Mouse (Mus musculus): ENCODE results near the gene Anapc4. TPM values are rescaled to one million over a fixed set of nuclear protein-coding genes. Genes with fewer than 3 reads are reported as not detected.
A peak's percentile ranks its signal among the peaks of the same experiment; 100 is the strongest.

Gene Anapc4
- polyA plus RNA-seq, 1 experiment = 67.2 TPM

DNA sequence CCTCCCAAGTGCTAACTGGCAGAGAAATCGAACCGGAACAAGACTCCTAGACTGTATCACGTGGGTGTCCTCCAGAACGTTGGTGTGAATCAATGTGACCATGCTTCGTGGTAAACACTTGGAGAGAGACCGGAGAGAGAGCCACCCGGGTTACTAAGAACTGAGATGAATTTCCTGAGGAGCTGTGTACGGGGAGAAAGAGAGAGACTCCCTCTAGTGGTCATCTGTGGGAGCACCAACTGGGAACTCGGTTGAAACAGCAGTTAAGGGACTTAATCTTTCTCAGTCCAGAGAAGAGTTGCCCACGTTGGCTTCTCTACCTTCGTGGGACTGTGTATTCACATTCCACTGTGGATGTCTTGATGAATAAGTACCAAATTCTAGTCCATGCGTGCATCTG, 53.3 kb downstream of the Anapc4 start:
- Histone ChIP-seq H3K9ac (ENCODE audit: low read depth, poor library complexity, severe bottlenecking) (no peak overlapping the region), H3K36me3 (ENCODE audit: control insufficient read depth, insufficient read depth, low read length, poor library complexity, severe bottlenecking) (no peaks in the 10 kb centered on the region), H3K27me3 (ENCODE audit: control insufficient read depth, insufficient read depth, low read length, poor library complexity, severe bottlenecking) (no peaks in the 10 kb centered on the region), H3K4me1 (ENCODE audit: control insufficient read depth, insufficient read depth, low read length) (no peaks in the 10 kb centered on the region), H3K4me3 (ENCODE audit: low read depth, low read length) (no peak overlapping the region), H3K27ac (ENCODE audit: insufficient read depth, low read length) (no peak overlapping the region), H3K9me3 (replicated peaks; ENCODE audit: control insufficient read depth, insufficient read depth, low read length, poor library complexity, severe bottlenecking) (no peaks in the 10 kb centered on the region)
- TF ChIP-seq CTCF (IDR thresholded peaks at IDR 0.05; ENCODE audit: low read depth, low read length) (peak; percentile 37), POLR2A (IDR thresholded peaks at IDR 0.05; ENCODE audit: insufficient read depth, low read length) (no peak)

DNA sequence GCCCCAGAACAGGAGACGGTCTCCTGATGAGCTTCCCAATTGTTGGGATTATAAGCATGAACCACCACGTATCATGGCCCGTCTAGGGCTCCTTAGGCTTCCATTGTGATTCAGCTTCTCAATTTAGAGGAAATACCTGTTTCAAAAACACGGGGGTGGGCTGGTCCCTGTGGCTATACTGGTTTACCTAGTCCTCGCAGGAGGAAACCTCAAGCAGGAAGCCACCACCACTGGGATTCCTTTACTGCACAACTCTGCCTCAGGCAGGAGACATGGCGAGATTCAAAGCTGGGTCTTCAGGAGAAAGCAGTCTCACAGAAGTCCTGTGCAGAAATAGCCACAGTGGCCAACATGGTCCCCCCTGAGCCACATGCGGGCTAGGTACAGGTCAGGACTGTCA, 56.1 kb downstream of the Anapc4 start:
- TF ChIP-seq EP300 (IDR thresholded peaks at IDR 0.05; ENCODE audit: insufficient read depth, low read depth, low read length) (no peak), POLR2A (IDR thresholded peaks at IDR 0.05; ENCODE audit: insufficient read depth, low read length) (no peak), CTCF (IDR thresholded peaks at IDR 0.05; ENCODE audit: low read depth, low read length) (no peak)
- H3K4me3 ChIP-seq (ENCODE audit: low read depth, low read length) = no peak overlapping the region
- no peaks in the 10 kb centered on the region for H3K27me3 ChIP-seq (ENCODE audit: control insufficient read depth, insufficient read depth, low read length, poor library complexity, severe bottlenecking)
- H3K27ac ChIP-seq (ENCODE audit: insufficient read depth, low read length) = no peak overlapping the region
- no peaks in the 10 kb centered on the region; the same call in 1 of the 2 replicates for H3K9me3 ChIP-seq (replicated peaks; ENCODE audit: control insufficient read depth, insufficient read depth, low read length, poor library complexity, severe bottlenecking)
- no peak overlapping the region for H3K9ac ChIP-seq (ENCODE audit: low read depth, poor library complexity, severe bottlenecking)
- no peaks in the 10 kb centered on the region for H3K4me1 ChIP-seq (ENCODE audit: control insufficient read depth, insufficient read depth, low read length)
- no peaks in the 10 kb centered on the region for H3K36me3 ChIP-seq (ENCODE audit: control insufficient read depth, insufficient read depth, low read length, poor library complexity, severe bottlenecking)

DNA sequence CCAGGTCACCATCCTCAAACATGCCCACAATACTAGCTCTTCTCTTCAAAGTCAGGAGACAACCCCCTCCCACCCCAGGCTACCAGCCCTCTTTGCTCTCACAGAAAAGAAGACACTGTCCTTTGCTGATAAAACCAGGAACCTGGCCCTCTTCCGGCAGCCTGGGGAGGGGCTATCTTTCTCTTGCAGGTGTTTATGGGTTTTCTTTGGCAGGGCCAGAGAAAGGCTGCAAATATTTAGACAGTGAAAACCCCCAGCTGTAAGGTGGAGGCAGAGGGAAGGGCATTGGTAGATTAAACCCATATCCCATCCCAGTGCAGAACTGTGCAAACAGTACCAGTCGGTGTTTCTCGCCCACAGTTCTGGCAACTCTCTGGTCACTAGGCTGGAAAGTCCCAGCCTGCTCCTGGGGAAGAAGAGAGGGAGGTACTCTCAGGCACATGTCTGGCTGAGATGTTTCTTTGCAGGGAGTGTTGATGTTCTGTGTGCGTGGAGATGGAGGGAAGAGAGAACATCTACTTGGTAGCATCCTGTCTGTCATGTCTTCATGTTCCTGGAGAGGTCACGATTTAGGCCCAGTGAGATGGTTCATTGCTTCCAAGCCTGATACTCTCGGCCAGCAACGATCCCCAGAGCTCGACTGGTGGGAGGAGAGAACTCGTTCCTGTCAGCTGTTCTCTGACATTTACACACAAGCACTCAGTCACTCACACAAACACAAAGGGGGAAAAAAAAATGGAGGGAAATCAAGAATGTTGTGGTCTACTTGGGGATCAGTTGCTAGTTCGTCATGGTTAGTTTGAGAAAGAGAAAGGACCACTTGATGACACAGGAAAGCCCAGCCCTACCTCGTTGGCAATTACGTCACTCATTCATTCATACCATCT, 58.4 kb downstream of the Anapc4 start:
- H3K9ac ChIP-seq (ENCODE audit: low read depth, poor library complexity, severe bottlenecking) = no peak overlapping the region
- no peaks in the 10 kb centered on the region for H3K36me3 ChIP-seq (ENCODE audit: control insufficient read depth, insufficient read depth, low read length, poor library complexity, severe bottlenecking)
- TF ChIP-seq POLR2A (IDR thresholded peaks at IDR 0.05; ENCODE audit: insufficient read depth, low read length) (no peak), CTCF (IDR thresholded peaks at IDR 0.05; ENCODE audit: low read depth, low read length) (no peak), EP300 (IDR thresholded peaks at IDR 0.05; ENCODE audit: insufficient read depth, low read depth, low read length) (no peak)
- no peak overlapping the region for H3K4me3 ChIP-seq (ENCODE audit: low read depth, low read length)
- no peaks in the 10 kb centered on the region for H3K4me1 ChIP-seq (ENCODE audit: control insufficient read depth, insufficient read depth, low read length)
- H3K27me3 ChIP-seq (ENCODE audit: control insufficient read depth, insufficient read depth, low read length, poor library complexity, severe bottlenecking) = no peaks in the 10 kb centered on the region
- no peak overlapping the region for H3K27ac ChIP-seq (ENCODE audit: insufficient read depth, low read length)
- no peaks in the 10 kb centered on the region; the same call in 1 of the 2 replicates for H3K9me3 ChIP-seq (replicated peaks; ENCODE audit: control insufficient read depth, insufficient read depth, low read length, poor library complexity, severe bottlenecking)

DNA sequence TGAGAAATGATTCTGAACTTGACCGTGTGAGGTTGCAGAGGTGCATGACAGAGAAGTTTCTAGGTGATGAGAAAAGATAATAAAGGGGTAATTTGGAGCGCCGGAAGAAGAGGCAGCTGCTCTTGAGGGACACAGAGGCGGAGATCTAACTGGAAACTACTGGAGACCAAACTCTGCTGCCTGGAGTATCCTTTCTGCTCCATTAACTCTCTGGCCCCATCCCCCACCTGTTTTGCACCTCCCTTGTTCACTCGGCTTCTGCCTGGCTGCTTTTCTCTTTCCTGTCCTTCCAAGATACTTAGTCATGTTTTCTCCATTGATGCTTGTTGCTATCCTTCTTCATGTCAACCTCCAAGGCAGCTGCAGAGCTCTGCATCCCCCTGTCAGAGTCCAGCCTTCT, 60.1 kb downstream of the Anapc4 start:
- no peaks in the 10 kb centered on the region for H3K36me3 ChIP-seq (ENCODE audit: control insufficient read depth, insufficient read depth, low read length, poor library complexity, severe bottlenecking)
- H3K27me3 ChIP-seq (ENCODE audit: control insufficient read depth, insufficient read depth, low read length, poor library complexity, severe bottlenecking) = no peaks in the 10 kb centered on the region
- H3K4me1 ChIP-seq (ENCODE audit: control insufficient read depth, insufficient read depth, low read length) = no peaks in the 10 kb centered on the region
- no peak overlapping the region for H3K9ac ChIP-seq (ENCODE audit: low read depth, poor library complexity, severe bottlenecking)
- no peak overlapping the region for H3K4me3 ChIP-seq (ENCODE audit: low read depth, low read length)
- TF ChIP-seq EP300 (IDR thresholded peaks at IDR 0.05; ENCODE audit: insufficient read depth, low read depth, low read length) (no peak), CTCF (IDR thresholded peaks at IDR 0.05; ENCODE audit: low read depth, low read length) (no peak), POLR2A (IDR thresholded peaks at IDR 0.05; ENCODE audit: insufficient read depth, low read length) (no peak)
- H3K9me3 ChIP-seq (replicated peaks; ENCODE audit: control insufficient read depth, insufficient read depth, low read length, poor library complexity, severe bottlenecking) = no peaks in the 10 kb centered on the region; the same call in 1 of the 2 replicates
- H3K27ac ChIP-seq (ENCODE audit: insufficient read depth, low read length) = no peak overlapping the region

DNA sequence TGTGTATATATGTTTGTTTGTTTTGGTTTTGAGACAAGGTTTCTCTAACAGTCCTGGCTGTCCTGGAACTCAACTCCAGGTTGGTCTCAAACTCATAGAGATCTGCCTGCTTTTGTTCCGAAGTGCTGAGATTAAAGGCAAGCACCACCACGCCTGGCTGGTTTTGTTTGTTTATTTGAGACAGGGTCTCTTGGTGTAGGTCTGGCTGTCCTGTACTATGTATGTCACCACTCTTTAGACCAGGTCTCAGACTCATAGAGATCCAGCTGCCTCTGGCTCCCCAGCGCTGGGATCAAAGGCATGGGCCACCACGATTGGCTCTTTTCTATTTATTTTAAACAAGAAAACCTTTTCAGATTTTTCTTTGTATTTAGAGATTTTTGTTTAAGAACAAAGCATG, 70.4 kb downstream of the Anapc4 start:
- Histone ChIP-seq H3K4me3 (ENCODE audit: low read depth, low read length) (no peak overlapping the region), H3K9me3 (replicated peaks; ENCODE audit: control insufficient read depth, insufficient read depth, low read length, poor library complexity, severe bottlenecking) (0 out of 2 replicates have a peak, but pooled peaks cover 2% of the 10 kb centered on the region), H3K9ac (ENCODE audit: low read depth, poor library complexity, severe bottlenecking) (no peak overlapping the region), H3K27me3 (ENCODE audit: control insufficient read depth, insufficient read depth, low read length, poor library complexity, severe bottlenecking) (no peaks in the 10 kb centered on the region), H3K27ac (ENCODE audit: insufficient read depth, low read length) (no peak overlapping the region), H3K36me3 (ENCODE audit: control insufficient read depth, insufficient read depth, low read length, poor library complexity, severe bottlenecking) (no peaks in the 10 kb centered on the region), H3K4me1 (ENCODE audit: control insufficient read depth, insufficient read depth, low read length) (no peaks in the 10 kb centered on the region)
- TF ChIP-seq CTCF (IDR thresholded peaks at IDR 0.05; ENCODE audit: low read depth, low read length) (no peak), POLR2A (IDR thresholded peaks at IDR 0.05; ENCODE audit: insufficient read depth, low read length) (no peak), EP300 (IDR thresholded peaks at IDR 0.05; ENCODE audit: insufficient read depth, low read depth, low read length) (no peak)

DNA sequence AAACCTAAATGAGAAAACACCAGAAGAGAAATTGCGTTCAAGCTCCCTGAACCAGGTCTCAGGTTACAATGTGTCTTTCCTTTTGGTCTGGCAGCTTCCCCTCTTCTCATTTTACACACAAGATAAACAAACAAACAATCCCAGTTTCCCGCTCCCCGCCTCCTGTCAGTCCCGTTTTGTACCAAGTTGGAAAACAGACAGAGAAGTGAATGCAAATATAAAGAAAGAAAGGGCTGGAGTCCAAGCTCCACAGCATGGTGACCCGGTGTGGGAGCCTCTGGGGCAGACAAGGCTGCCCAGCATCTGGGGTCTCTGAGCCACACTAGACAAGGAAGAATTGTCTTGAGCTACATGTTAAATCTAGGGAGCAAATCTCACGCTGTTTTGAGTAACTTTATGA, 70.9 kb downstream of the Anapc4 start:
- H3K9me3 ChIP-seq (replicated peaks; ENCODE audit: control insufficient read depth, insufficient read depth, low read length, poor library complexity, severe bottlenecking) = 0 out of 2 replicates have a peak, but pooled peaks cover 2% of the 10 kb centered on the region
- no peak overlapping the region for H3K4me3 ChIP-seq (ENCODE audit: low read depth, low read length)
- H3K4me1 ChIP-seq (ENCODE audit: control insufficient read depth, insufficient read depth, low read length) = no peaks in the 10 kb centered on the region
- H3K9ac ChIP-seq (ENCODE audit: low read depth, poor library complexity, severe bottlenecking) = no peak overlapping the region
- H3K36me3 ChIP-seq (ENCODE audit: control insufficient read depth, insufficient read depth, low read length, poor library complexity, severe bottlenecking) = no peaks in the 10 kb centered on the region
- no peak overlapping the region for H3K27ac ChIP-seq (ENCODE audit: insufficient read depth, low read length)
- H3K27me3 ChIP-seq (ENCODE audit: control insufficient read depth, insufficient read depth, low read length, poor library complexity, severe bottlenecking) = no peaks in the 10 kb centered on the region
- no peak for TF ChIP-seq CTCF (IDR thresholded peaks at IDR 0.05; ENCODE audit: low read depth, low read length)
- TF ChIP-seq EP300 (IDR thresholded peaks at IDR 0.05; ENCODE audit: insufficient read depth, low read depth, low read length) = no peak
- no peak for TF ChIP-seq POLR2A (IDR thresholded peaks at IDR 0.05; ENCODE audit: insufficient read depth, low read length)

Data from ES-Bruce4 (cell line).